Mouse (Mus musculus): ENCODE data around the gene Olfr1508. TPM values are rescaled to one million over a fixed set of nuclear protein-coding genes. Genes with fewer than 3 reads are reported as not detected.

Olfr1508 gene
- polyA plus RNA-seq (2012; fragmentation: generic; extraction: Trizol): not detected

GRCm38 (mm10) chr14:52467395-52467794 lies at the start of gene Olfr1508:
Gene Olfr1508 (minus strand): TSS chr14:52467495.

DNA sequence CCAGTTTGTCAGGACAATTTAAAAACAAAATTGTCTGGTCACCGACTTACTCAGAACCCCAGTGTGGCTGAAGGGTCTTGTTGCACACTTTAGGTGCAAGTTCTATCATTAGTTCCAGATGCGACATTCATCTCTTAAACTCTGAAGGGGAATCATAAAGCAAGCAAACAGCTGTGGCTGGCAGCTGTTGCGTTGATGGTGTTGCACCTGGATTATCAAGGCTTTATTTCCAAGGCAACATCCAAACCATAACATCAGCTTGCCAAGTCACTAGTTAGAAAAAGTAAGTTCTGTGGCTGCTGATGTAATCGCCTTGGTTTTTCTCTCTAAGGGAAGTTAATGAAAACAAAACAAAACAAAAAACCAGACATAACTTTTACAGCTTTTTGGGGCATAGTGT lies 28.2 kb upstream of the Olfr1508 start, which contains the start of gene Olfr1507:
Olfr1507 (minus strand) TSS at position 234 of the 400 bp plus-strand sequence.

GRCm38 (mm10) chr14:52442690-52443089 lies 24.6 kb downstream of the Olfr1508 start, which contains the start of gene Olfr1509:
Gene Olfr1509 (plus strand): TSS chr14:52442990.

DNA sequence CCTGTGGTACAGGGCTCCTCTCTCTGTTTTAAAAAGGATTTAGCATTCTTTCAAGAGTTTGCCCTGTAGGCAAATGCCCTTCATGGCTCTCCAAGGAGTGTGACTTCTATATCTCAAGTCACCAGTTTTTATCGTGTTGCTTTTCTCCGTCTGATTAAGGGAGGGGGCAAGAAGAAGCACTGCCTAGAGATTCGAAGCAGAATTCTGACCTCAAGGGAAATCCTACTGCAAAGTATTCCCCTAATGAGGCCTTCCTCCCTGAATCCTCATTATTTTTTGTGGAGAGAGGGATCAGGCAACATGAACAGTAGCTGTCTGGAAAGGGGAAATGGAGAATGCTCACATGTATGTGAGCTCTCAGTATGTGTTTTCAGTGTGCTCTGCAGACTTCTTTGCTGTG lies 53.0 kb downstream of the Olfr1508 start, which contains the start of gene Olfr1510:
Olfr1510 (minus strand) TSS at position 101 of the 400 bp plus-strand sequence.

Other genes starting within 250 kb of the Olfr1508 start
- 10 to 100 TPM in 1 of 2 experiments, 1 to 10 TPM in 1; 6.0 to 32.5 TPM for gene Chd8, start 209.7 kb downstream of the Olfr1508 start, polyA plus RNA-seq (2012; fragmentation: generic; extraction: Trizol)
- 10 to 100 TPM in 1 of 2 experiments, 1 to 10 TPM in 1; 5.0 to 17.1 TPM for gene Tox4, start 188.3 kb downstream of the Olfr1508 start, polyA plus RNA-seq (2012; fragmentation: generic; extraction: Trizol)
- 10 to 100 TPM in 1 of 2 experiments, under 1 TPM in 1; 0.42 to 11.7 TPM for gene Rab2b, start 187.9 kb downstream of the Olfr1508 start, polyA plus RNA-seq (2012; fragmentation: generic; extraction: Trizol)
- 10 to 100 TPM; 14.4 to 24.7 TPM for gene Mettl3, start 162.4 kb downstream of the Olfr1508 start, polyA plus RNA-seq (2012; fragmentation: generic; extraction: Trizol)
- gene Sall2, start 138.7 kb downstream of the Olfr1508 start, polyA plus RNA-seq (2012; fragmentation: generic; extraction: Trizol): 1 to 10 TPM; 1.4 to 6.9 TPM
- not detected for gene Olfr1513, start 111.1 kb downstream of the Olfr1508 start, polyA plus RNA-seq (2012; fragmentation: generic; extraction: Trizol)
- not detected for gene Olfr1512, start 88.3 kb downstream of the Olfr1508 start, polyA plus RNA-seq (2012; fragmentation: generic; extraction: Trizol)
- gene Olfr1511, start 70.1 kb downstream of the Olfr1508 start, polyA plus RNA-seq (2012; fragmentation: generic; extraction: Trizol): not detected
- gene Olfr1510, start 53.1 kb downstream of the Olfr1508 start, polyA plus RNA-seq (2012; fragmentation: generic; extraction: Trizol): not detected
- not detected for gene Olfr1509, start 24.5 kb downstream of the Olfr1508 start, polyA plus RNA-seq (2012; fragmentation: generic; extraction: Trizol)
- gene Olfr1507, start 28.3 kb upstream of the Olfr1508 start, polyA plus RNA-seq (2012; fragmentation: generic; extraction: Trizol): not detected